Mouse (Mus musculus): ENCODE measurements around the gene P2rx3. TPM values are rescaled to one million over a fixed set of nuclear protein-coding genes. Genes with fewer than 3 reads are reported as not detected.

The P2rx3 gene
- polyA plus RNA-seq, 1 experiment from 2014 or later = 0.68 TPM

DNA sequence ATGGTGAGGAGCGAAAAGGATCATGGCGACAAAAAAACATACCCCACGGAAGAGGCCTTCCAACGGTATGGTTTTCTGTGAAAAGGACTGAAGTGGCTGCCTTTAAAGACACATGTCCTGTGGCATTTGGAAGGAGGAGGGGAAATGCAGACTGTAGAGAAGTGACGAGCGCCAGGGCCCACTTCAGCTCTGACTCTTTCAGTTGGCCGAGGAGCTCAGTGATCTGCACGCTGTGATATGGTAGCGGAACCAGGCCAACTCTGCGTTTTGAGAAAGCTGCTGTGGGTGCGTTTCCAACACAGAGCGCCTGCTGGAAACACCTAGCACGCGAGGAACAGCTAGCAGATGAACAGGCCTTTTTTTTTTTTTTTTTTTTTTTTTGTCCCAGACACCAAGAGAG lies 24.6 kb downstream of the P2rx3 start:
- H3K9me3 ChIP-seq (ENCODE audit: control insufficient read depth, low read depth, low read length) = no peaks in the 10 kb centered on the region
- H3K4me3 ChIP-seq (ENCODE audit: low read depth, low read length) = no peak overlapping the region
- no peak overlapping the region for H3K27ac ChIP-seq (ENCODE audit: low read length)
- no peak for ATAC-seq (ENCODE audit: insufficient number of reproducible peaks, insufficient read depth, low FRiP score, low read depth)
- no peak overlapping the region for H3K4me2 ChIP-seq (replicated peaks; ENCODE audit: low read depth, low read length)
- no peaks in the 10 kb centered on the region for H3K36me3 ChIP-seq (ENCODE audit: control insufficient read depth, insufficient read depth, low read length)
- 0 out of 2 replicates have a peak, but pooled peaks cover 3% of the 10 kb centered on the region for H3K4me1 ChIP-seq (ENCODE audit: control insufficient read depth, insufficient read depth, low read length)
- no peak overlapping the region for H3K9ac ChIP-seq (replicated peaks; ENCODE audit: low read depth, low read length)
- H3K27me3 ChIP-seq (ENCODE audit: control insufficient read depth, insufficient read depth, low read length) = no peaks in the 10 kb centered on the region
- WGBS = 76% methylated on average over 14 of the region's 14 CpGs

- Histone ChIP-seq H3K4me3 (ENCODE audit: low read depth, low read length) (no peak overlapping the region), H3K9ac (replicated peaks; ENCODE audit: low read depth, low read length) (no peak overlapping the region), H3K4me2 (replicated peaks; ENCODE audit: low read depth, low read length) (no peak overlapping the region), H3K4me1 (ENCODE audit: control insufficient read depth, insufficient read depth, low read length) (0 out of 2 replicates have a peak, but pooled peaks cover 3% of the 10 kb centered on the region), H3K36me3 (ENCODE audit: control insufficient read depth, insufficient read depth, low read length) (no peaks in the 10 kb centered on the region), H3K9me3 (ENCODE audit: control insufficient read depth, low read depth, low read length) (no peaks in the 10 kb centered on the region), H3K27me3 (ENCODE audit: control insufficient read depth, insufficient read depth, low read length) (no peaks in the 10 kb centered on the region), H3K27ac (ENCODE audit: low read length) (no peak overlapping the region)
- 28% methylated on average over 9 of the region's 9 CpGs for WGBS
- peak; percentile 83 for ATAC-seq (ENCODE audit: insufficient number of reproducible peaks, insufficient read depth, low FRiP score, low read depth)
These were observed 25.2 kb downstream of the P2rx3 start for GRCm38 (mm10) chr2:85011906-85012604.

DNA sequence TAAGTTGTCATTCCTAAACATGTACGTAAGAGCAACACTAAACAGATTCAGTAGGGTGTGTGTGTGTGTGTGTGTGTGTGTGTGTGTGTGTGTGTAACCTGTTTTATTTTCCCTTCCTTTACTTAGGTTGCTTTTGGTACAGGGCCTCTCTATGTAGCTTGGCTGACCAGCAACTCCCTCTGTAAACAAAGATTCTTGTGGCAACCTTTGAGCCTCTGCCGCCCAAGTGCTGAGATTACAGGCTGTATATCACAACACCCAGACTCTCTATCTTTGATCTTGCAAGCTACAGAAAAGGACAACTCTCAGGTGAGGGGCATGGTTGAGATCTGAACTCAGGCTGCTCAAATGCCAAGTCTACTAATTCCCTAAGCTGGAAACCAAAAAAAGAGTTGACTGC lies 28.1 kb downstream of the P2rx3 start:
- Histone ChIP-seq H3K4me3 (ENCODE audit: low read depth, low read length) (no peak overlapping the region), H3K27ac (ENCODE audit: low read length) (no peak overlapping the region), H3K36me3 (ENCODE audit: control insufficient read depth, insufficient read depth, low read length) (no peaks in the 10 kb centered on the region), H3K27me3 (ENCODE audit: control insufficient read depth, insufficient read depth, low read length) (no peaks in the 10 kb centered on the region), H3K9me3 (ENCODE audit: control insufficient read depth, low read depth, low read length) (no peaks in the 10 kb centered on the region), H3K4me1 (ENCODE audit: control insufficient read depth, insufficient read depth, low read length) (0 out of 2 replicates have a peak, but pooled peaks cover 3% of the 10 kb centered on the region), H3K4me2 (replicated peaks; ENCODE audit: low read depth, low read length) (no peak overlapping the region), H3K9ac (replicated peaks; ENCODE audit: low read depth, low read length) (no peak overlapping the region)
- 49% methylated on average over 2 of the region's 2 CpGs for WGBS
- no peak for ATAC-seq (ENCODE audit: insufficient number of reproducible peaks, insufficient read depth, low FRiP score, low read depth)

DNA sequence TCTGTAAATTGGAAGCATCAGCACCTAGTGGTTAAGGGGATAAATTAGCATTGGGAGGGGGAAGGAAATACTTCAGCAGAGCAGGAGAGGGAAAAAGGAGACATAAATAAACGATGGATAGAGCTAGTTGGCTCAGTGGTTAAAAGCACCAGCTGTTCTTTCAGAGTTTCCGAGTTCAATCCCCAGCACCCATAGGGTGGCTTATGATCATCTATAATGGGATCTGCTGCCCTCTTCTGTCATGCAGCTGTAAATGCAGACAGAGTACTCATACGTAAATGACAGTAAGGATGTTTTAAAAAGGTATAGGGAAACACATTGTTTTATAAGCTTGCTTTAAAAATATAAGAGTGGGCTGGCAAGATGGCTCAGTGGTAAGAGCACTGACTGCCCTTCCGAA lies 29.5 kb downstream of the P2rx3 start:
- Histone ChIP-seq H3K4me1 (ENCODE audit: control insufficient read depth, insufficient read depth, low read length) (0 out of 2 replicates have a peak, but pooled peaks cover 3% of the 10 kb centered on the region), H3K4me2 (replicated peaks; ENCODE audit: low read depth, low read length) (no peak overlapping the region), H3K9ac (replicated peaks; ENCODE audit: low read depth, low read length) (no peak overlapping the region), H3K27me3 (ENCODE audit: control insufficient read depth, insufficient read depth, low read length) (no peaks in the 10 kb centered on the region), H3K27ac (ENCODE audit: low read length) (no peak overlapping the region), H3K4me3 (ENCODE audit: low read depth, low read length) (no peak overlapping the region), H3K36me3 (ENCODE audit: control insufficient read depth, insufficient read depth, low read length) (no peaks in the 10 kb centered on the region), H3K9me3 (ENCODE audit: control insufficient read depth, low read depth, low read length) (no peaks in the 10 kb centered on the region)
- no peak for ATAC-seq (ENCODE audit: insufficient number of reproducible peaks, insufficient read depth, low FRiP score, low read depth)
- WGBS = 33% methylated on average over 4 of the region's 4 CpGs

DNA sequence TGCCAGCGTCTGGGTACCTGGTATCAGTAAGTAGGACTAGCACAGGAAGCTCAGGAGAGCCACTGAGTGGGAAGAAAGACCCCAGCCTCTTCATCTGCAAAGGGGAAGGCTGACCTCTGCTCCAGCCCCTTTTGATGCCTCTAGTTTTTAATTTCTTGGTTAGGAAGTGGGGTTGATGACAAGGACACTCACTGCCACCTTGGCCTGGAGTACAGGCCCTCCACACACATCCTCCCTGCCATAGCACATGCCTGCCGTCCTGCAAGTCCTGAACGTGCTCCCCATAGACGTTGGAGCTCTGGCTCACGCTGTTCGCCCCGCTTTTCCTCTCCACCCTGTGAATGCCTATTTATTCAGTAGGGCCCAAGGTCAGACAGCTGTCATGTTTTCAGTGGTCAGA lies 30.7 kb downstream of the P2rx3 start:
- H3K36me3 ChIP-seq (ENCODE audit: control insufficient read depth, insufficient read depth, low read length) = no peaks in the 10 kb centered on the region
- H3K4me1 ChIP-seq (ENCODE audit: control insufficient read depth, insufficient read depth, low read length) = 0 out of 2 replicates have a peak, but pooled peaks cover 3% of the 10 kb centered on the region
- 82% methylated on average over 7 of the region's 7 CpGs for WGBS
- no peak overlapping the region for H3K9ac ChIP-seq (replicated peaks; ENCODE audit: low read depth, low read length)
- H3K4me3 ChIP-seq (ENCODE audit: low read depth, low read length) = no peak overlapping the region
- no peaks in the 10 kb centered on the region for H3K27me3 ChIP-seq (ENCODE audit: control insufficient read depth, insufficient read depth, low read length)
- no peaks in the 10 kb centered on the region for H3K9me3 ChIP-seq (ENCODE audit: control insufficient read depth, low read depth, low read length)
- H3K27ac ChIP-seq (ENCODE audit: low read length) = no peak overlapping the region
- H3K4me2 ChIP-seq (replicated peaks; ENCODE audit: low read depth, low read length) = no peak overlapping the region
- no peak for ATAC-seq (ENCODE audit: insufficient number of reproducible peaks, insufficient read depth, low FRiP score, low read depth)

GRCm38 (mm10) chr2:85004341-85004740 lies 32.9 kb downstream of the P2rx3 start:
- Histone ChIP-seq H3K4me2 (replicated peaks; ENCODE audit: low read depth, low read length) (no peak overlapping the region), H3K9me3 (ENCODE audit: control insufficient read depth, low read depth, low read length) (no peaks in the 10 kb centered on the region), H3K27me3 (ENCODE audit: control insufficient read depth, insufficient read depth, low read length) (no peaks in the 10 kb centered on the region), H3K4me3 (ENCODE audit: low read depth, low read length) (no peak overlapping the region), H3K36me3 (ENCODE audit: control insufficient read depth, insufficient read depth, low read length) (no peaks in the 10 kb centered on the region), H3K4me1 (ENCODE audit: control insufficient read depth, insufficient read depth, low read length) (no peaks in the 10 kb centered on the region), H3K9ac (replicated peaks; ENCODE audit: low read depth, low read length) (no peak overlapping the region), H3K27ac (ENCODE audit: low read length) (no peak overlapping the region)
- no peak for ATAC-seq (ENCODE audit: insufficient number of reproducible peaks, insufficient read depth, low FRiP score, low read depth)
- 82% methylated on average over 4 of the region's 4 CpGs for WGBS

DNA sequence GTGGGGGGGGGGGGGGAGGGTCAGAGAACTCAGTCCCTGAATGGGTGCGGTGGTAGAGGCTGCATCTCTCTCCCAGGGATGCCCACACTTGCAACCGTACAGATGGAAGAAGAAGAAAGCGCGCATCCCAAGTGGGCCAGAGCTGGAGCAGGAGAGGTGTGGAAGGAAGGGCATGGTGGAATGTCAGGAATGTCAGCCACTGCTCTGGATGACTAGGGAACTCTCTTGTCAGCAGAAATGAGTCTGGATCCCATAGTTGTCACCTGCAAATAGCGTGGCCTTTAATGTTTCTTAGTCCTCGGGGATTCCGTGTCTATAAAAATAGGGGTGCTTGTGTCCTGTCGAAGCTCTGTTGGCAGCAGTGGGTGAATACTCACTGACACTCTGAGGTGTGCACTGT lies 34.7 kb downstream of the P2rx3 start:
- H3K4me2 ChIP-seq (replicated peaks; ENCODE audit: low read depth, low read length) = no peak overlapping the region
- H3K4me3 ChIP-seq (ENCODE audit: low read depth, low read length) = no peak overlapping the region
- H3K27me3 ChIP-seq (ENCODE audit: control insufficient read depth, insufficient read depth, low read length) = no peaks in the 10 kb centered on the region
- H3K27ac ChIP-seq (ENCODE audit: low read length) = no peak overlapping the region
- H3K9me3 ChIP-seq (ENCODE audit: control insufficient read depth, low read depth, low read length) = no peaks in the 10 kb centered on the region
- no peaks in the 10 kb centered on the region for H3K4me1 ChIP-seq (ENCODE audit: control insufficient read depth, insufficient read depth, low read length)
- 48% methylated on average over 8 of the region's 8 CpGs for WGBS
- no peak for ATAC-seq (ENCODE audit: insufficient number of reproducible peaks, insufficient read depth, low FRiP score, low read depth)
- no peaks in the 10 kb centered on the region for H3K36me3 ChIP-seq (ENCODE audit: control insufficient read depth, insufficient read depth, low read length)
- no peak overlapping the region for H3K9ac ChIP-seq (replicated peaks; ENCODE audit: low read depth, low read length)

GRCm38 (mm10) chr2:85001497-85001896 lies 35.8 kb downstream of the P2rx3 start:
- Histone ChIP-seq H3K27me3 (ENCODE audit: control insufficient read depth, insufficient read depth, low read length) (no peaks in the 10 kb centered on the region), H3K4me3 (ENCODE audit: low read depth, low read length) (no peak overlapping the region), H3K9ac (replicated peaks; ENCODE audit: low read depth, low read length) (no peak overlapping the region), H3K9me3 (ENCODE audit: control insufficient read depth, low read depth, low read length) (no peaks in the 10 kb centered on the region), H3K27ac (ENCODE audit: low read length) (no peak overlapping the region), H3K4me1 (ENCODE audit: control insufficient read depth, insufficient read depth, low read length) (no peaks in the 10 kb centered on the region), H3K4me2 (replicated peaks; ENCODE audit: low read depth, low read length) (no peak overlapping the region), H3K36me3 (ENCODE audit: control insufficient read depth, insufficient read depth, low read length) (no peaks in the 10 kb centered on the region)
- ATAC-seq (ENCODE audit: insufficient number of reproducible peaks, insufficient read depth, low FRiP score, low read depth) = no peak
- 76% methylated on average over 13 of the region's 13 CpGs for whole genome bisulfite sequencing

Measured in stomach, embryonic 14.5 days (tissue).